Mouse (Mus musculus): ENCODE measurements around the gene Fam178b. TPM values are rescaled to one million over a fixed set of nuclear protein-coding genes. Genes with fewer than 3 reads are reported as not detected.
"Not testable (repeated sequence)": the region's sequence is repeated elsewhere in the genome, so short reads cannot be mapped to it uniquely, and the experiment has no call there.

Gene Fam178b
- polyA plus RNA-seq, 1 experiment from 2014 or later: 0.62 TPM

DNA sequence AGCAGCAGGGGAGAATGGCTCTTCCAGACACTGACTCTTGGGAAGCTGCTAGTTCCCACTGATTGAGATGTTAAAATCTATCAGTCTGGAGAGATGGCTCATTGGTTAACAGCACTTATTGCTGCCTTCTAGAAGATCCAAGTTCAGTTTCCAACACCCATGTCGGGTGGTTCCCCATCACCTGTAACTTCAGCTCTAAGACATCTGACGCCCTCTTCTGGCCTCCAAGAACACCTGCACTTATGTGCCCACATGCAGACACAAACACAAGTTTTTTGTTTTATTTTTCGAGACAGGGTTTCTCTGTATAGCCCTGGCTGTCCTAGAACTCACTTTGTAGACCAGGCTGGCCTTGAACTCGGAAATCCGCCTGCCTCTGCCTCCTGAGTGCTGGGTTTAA is 67.0 kb downstream of the Fam178b start:
- H3K36me3 ChIP-seq (ENCODE audit: control insufficient read depth, insufficient read depth); H3K27me3 ChIP-seq (ENCODE audit: control insufficient read depth, insufficient read depth, low read length); H3K4me2 ChIP-seq (ENCODE audit: low read depth, low read length); H3K9me3 ChIP-seq (replicated peaks; ENCODE audit: control insufficient read depth, low read length); H3K9ac ChIP-seq (ENCODE audit: low read length); H3K4me3 ChIP-seq (ENCODE audit: low read length); ATAC-seq (replicated peaks; ENCODE audit: extremely low read depth, insufficient read depth, low FRiP score); H3K27ac ChIP-seq (ENCODE audit: low read length): not testable (repeated sequence)
- H3K4me1 ChIP-seq (ENCODE audit: control insufficient read depth, insufficient read depth, low read length): peaks cover 12% of the 10 kb centered on the region; the same call in 1 of the 2 replicates
- whole genome bisulfite sequencing: 82% methylated on average over 5 of the region's 5 CpGs

DNA sequence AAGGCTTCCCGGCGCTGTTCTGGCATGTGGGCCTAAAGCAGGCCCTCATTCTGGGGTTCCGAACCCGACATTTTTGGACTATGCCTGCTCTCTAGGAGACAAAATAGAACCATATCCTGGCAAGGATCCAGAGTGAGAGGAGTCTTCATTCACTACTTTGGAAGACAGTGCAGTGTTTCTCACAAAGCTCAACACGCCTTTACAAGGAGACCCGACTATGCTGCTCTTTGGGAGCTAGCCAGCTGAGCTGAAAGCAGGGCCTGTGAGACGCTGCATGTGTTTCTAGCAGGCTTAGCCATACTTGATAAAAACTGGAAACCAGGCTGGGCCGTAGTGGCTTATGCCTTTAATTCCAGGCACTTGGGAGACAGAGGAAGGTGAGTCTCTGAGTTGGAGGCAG is 67.8 kb downstream of the Fam178b start:
- Histone ChIP-seq H3K27me3 (ENCODE audit: control insufficient read depth, insufficient read depth, low read length) (no peaks in the 10 kb centered on the region), H3K9me3 (replicated peaks; ENCODE audit: control insufficient read depth, low read length) (no peaks in the 10 kb centered on the region), H3K9ac (ENCODE audit: low read length) (no peak overlapping the region), H3K4me1 (ENCODE audit: control insufficient read depth, insufficient read depth, low read length) (peaks cover 12% of the 10 kb centered on the region; the same call in 1 of the 2 replicates), H3K27ac (ENCODE audit: low read length) (no peak overlapping the region), H3K36me3 (ENCODE audit: control insufficient read depth, insufficient read depth) (no peaks in the 10 kb centered on the region), H3K4me3 (ENCODE audit: low read length) (no peak overlapping the region), H3K4me2 (ENCODE audit: low read depth, low read length) (no peak overlapping the region)
- ATAC-seq (replicated peaks; ENCODE audit: extremely low read depth, insufficient read depth, low FRiP score): no peak
- WGBS: 59% methylated on average over 8 of the region's 8 CpGs

DNA sequence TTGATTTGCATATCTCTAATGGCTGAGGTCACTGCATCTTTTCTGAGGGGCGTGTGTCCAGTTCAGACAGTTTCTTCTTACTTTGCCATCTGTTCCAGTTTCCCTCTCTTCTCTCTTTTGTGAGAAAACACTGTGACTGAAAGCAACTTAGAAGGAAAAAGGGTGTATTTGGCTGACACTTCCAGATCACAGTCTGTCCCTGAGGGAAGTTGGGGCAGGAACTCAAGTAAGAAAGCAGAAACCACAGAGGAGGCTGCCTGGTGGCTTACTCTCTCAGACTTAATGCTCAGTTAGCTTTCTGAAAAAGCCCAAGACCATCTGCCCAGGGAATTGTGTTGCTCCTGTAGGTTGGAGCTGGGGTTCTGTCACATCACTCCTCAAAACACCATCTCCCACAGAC is 68.4 kb downstream of the Fam178b start:
- no peak for ATAC-seq (replicated peaks; ENCODE audit: extremely low read depth, insufficient read depth, low FRiP score)
- H3K4me3 ChIP-seq (ENCODE audit: low read length): no peak overlapping the region
- no peaks in the 10 kb centered on the region for H3K27me3 ChIP-seq (ENCODE audit: control insufficient read depth, insufficient read depth, low read length)
- no peaks in the 10 kb centered on the region for H3K36me3 ChIP-seq (ENCODE audit: control insufficient read depth, insufficient read depth)
- H3K9me3 ChIP-seq (replicated peaks; ENCODE audit: control insufficient read depth, low read length): no peaks in the 10 kb centered on the region
- H3K9ac ChIP-seq (ENCODE audit: low read length): no peak overlapping the region
- H3K4me2 ChIP-seq (ENCODE audit: low read depth, low read length): no peak overlapping the region
- no peak overlapping the region for H3K27ac ChIP-seq (ENCODE audit: low read length)
- peaks cover 12% of the 10 kb centered on the region; the same call in 1 of the 2 replicates for H3K4me1 ChIP-seq (ENCODE audit: control insufficient read depth, insufficient read depth, low read length)
- WGBS: 62% methylated on average over 1 of the region's 1 CpGs

DNA sequence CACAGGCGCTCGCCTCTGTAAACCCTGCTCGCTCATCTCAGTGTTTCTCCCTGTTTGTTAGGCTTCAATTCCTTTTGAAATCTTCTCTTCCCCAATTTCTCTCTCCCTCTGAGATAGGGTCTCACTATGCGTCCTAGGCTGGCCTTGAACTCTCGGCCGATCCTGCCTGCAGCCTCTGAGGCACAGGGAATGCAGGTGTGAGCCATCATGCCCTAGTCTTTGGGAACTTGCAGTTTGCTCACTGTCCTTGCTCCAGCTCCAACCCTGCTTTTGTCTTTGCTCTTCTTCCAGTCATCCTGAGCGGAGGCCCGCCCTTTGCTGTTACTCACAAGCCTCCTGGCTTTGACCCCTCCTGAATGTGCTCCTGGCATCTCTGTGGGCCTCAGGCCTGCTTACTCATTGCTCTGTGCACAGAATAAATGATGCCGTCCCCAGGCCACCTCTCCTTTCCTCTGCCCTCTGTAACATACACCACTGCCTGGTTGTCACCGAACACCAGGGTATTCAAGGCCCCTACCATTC is 69.5 kb downstream of the Fam178b start:
- Histone ChIP-seq H3K36me3 (ENCODE audit: control insufficient read depth, insufficient read depth) (no peaks in the 10 kb centered on the region), H3K4me2 (ENCODE audit: low read depth, low read length) (no peak overlapping the region), H3K4me1 (ENCODE audit: control insufficient read depth, insufficient read depth, low read length) (peaks cover 13% of the 10 kb centered on the region; the same call in 1 of the 2 replicates), H3K4me3 (ENCODE audit: low read length) (no peak overlapping the region), H3K27me3 (ENCODE audit: control insufficient read depth, insufficient read depth, low read length) (no peaks in the 10 kb centered on the region), H3K9ac (ENCODE audit: low read length) (no peak overlapping the region), H3K27ac (ENCODE audit: low read length) (no peak overlapping the region), H3K9me3 (replicated peaks; ENCODE audit: control insufficient read depth, low read length) (no peaks in the 10 kb centered on the region)
- ATAC-seq (replicated peaks; ENCODE audit: extremely low read depth, insufficient read depth, low FRiP score): no peak
- 92% methylated on average over 10 of the region's 10 CpGs for WGBS

DNA sequence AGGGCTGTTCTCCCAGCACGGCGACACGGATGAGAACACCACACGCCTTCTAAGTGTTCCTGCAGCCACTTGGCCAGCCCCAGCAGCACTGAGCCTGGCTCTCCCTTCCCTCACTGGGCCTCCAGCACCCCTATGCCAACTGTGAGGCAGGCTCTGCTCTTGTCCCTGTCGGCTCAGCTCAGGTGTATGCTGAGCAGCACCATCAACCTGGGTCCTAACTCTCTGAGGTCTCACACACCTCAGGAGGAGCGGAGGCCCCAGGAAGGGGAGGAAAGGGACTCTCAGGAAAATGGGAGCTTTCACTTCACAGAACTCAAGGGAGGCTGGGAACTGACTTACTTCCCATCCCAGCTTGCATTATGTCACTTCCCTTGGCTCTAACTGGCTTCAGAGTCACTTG is 70.6 kb downstream of the Fam178b start:
- Histone ChIP-seq H3K4me3 (ENCODE audit: low read length) (no peak overlapping the region), H3K9ac (ENCODE audit: low read length) (no peak overlapping the region), H3K27me3 (ENCODE audit: control insufficient read depth, insufficient read depth, low read length) (no peaks in the 10 kb centered on the region), H3K9me3 (replicated peaks; ENCODE audit: control insufficient read depth, low read length) (no peaks in the 10 kb centered on the region), H3K36me3 (ENCODE audit: control insufficient read depth, insufficient read depth) (no peaks in the 10 kb centered on the region), H3K27ac (ENCODE audit: low read length) (peak overlapping the region; percentile 3; the same call in 1 of the 2 replicates), H3K4me2 (ENCODE audit: low read depth, low read length) (no peak overlapping the region), H3K4me1 (ENCODE audit: control insufficient read depth, insufficient read depth, low read length) (peaks cover 15% of the 10 kb centered on the region)
- WGBS: 67% methylated on average over 6 of the region's 6 CpGs
- ATAC-seq (replicated peaks; ENCODE audit: extremely low read depth, insufficient read depth, low FRiP score): no peak

DNA sequence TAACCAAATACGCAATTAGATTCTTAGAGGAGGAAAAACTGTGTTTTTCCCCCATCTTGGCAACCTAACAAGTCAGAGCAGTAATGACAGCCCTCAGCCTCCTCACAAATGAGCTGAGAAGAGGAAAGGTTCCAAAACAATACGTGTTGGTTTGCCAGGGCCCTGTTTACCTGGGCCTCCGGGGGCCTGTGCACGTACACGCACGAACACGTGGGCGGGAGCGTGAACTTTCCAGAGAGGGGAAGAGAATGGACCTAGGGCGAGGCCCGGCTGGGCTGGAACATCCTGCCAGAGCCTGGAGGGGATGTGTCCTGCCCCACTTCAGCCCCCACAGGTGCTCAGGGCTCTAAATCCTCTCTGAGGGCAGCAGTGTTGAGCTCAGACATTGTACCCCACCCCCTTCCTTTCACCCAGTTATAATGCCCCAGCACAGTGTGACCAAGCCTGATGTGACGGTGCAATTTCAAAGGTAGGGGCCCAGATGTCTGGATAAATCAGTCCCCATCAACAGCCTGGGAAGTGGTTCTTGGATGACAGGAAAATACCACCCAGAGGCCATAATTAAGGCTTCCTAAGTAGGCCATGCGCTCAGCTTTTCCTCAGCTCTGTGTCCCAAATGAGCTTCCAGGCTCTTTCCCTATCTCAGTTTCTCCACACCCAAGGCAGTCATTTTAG is 71.4 kb downstream of the Fam178b start:
- ATAC-seq (replicated peaks; ENCODE audit: extremely low read depth, insufficient read depth, low FRiP score): no peak
- Histone ChIP-seq H3K9me3 (replicated peaks; ENCODE audit: control insufficient read depth, low read length) (no peaks in the 10 kb centered on the region), H3K36me3 (ENCODE audit: control insufficient read depth, insufficient read depth) (no peaks in the 10 kb centered on the region), H3K27ac (ENCODE audit: low read length) (0 out of 2 replicates have a peak overlapping the region, but pooled peaks have one; percentile 12), H3K4me2 (ENCODE audit: low read depth, low read length) (no peak overlapping the region), H3K4me3 (ENCODE audit: low read length) (no peak overlapping the region), H3K27me3 (ENCODE audit: control insufficient read depth, insufficient read depth, low read length) (no peaks in the 10 kb centered on the region), H3K4me1 (ENCODE audit: control insufficient read depth, insufficient read depth, low read length) (peaks cover 23% of the 10 kb centered on the region), H3K9ac (ENCODE audit: low read length) (no peak overlapping the region)
- WGBS: 68% methylated on average over 13 of the region's 13 CpGs

DNA sequence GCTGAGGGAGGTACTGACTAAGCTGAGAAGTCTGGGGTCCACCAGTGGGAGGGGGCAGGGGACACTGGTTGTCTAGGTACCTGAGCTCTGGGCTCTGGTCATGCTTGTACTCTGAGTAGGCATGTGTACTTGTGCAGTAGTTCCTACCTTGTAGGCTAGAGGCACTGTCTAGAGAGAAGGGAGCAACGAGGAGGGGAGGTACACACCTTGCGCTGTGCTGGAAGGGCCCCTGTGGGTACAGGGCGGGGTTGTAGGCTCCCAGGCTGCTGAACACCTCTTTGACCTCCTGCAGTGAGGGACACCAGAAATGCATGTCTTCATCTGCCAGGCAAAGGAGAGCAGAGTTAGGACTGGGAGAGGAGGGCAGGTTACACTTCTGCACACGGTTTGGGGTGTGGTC is 74.8 kb downstream of the Fam178b start:
- Histone ChIP-seq H3K27me3 (ENCODE audit: control insufficient read depth, insufficient read depth, low read length) (no peaks in the 10 kb centered on the region), H3K36me3 (ENCODE audit: control insufficient read depth, insufficient read depth) (no peaks in the 10 kb centered on the region), H3K4me3 (ENCODE audit: low read length) (no peak overlapping the region), H3K9me3 (replicated peaks; ENCODE audit: control insufficient read depth, low read length) (no peaks in the 10 kb centered on the region), H3K9ac (ENCODE audit: low read length) (no peak overlapping the region), H3K27ac (ENCODE audit: low read length) (no peak overlapping the region), H3K4me2 (ENCODE audit: low read depth, low read length) (no peak overlapping the region), H3K4me1 (ENCODE audit: control insufficient read depth, insufficient read depth, low read length) (peaks cover 29% of the 10 kb centered on the region)
- no peak for ATAC-seq (replicated peaks; ENCODE audit: extremely low read depth, insufficient read depth, low FRiP score)
- WGBS: 74% methylated on average over 4 of the region's 4 CpGs

DNA sequence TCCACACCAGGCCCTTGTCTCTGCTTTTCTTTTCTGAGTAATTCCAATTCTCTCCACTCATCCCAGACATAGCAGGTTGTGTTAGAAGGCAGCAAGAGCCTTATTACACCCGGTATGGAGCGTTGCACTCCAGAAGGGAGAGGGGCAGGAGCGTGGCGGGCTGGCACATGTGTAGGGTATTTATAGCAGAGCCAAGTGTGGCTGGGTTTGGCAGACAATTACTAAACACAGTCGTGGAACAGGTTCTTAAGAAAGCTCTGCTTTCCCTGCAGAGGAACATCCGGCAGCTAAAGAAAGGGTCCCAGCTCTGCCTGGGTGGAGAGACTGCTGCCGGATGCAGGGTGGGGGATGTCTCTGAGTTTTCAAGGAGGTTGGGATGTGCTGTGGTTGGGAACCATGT is 76.0 kb downstream of the Fam178b start:
- Histone ChIP-seq H3K9ac (ENCODE audit: low read length) (peak overlapping the region; percentile 40), H3K4me2 (ENCODE audit: low read depth, low read length) (peak overlapping the region; percentile 37), H3K27ac (ENCODE audit: low read length) (peak overlapping the region; percentile 75), H3K4me3 (ENCODE audit: low read length) (no peak overlapping the region), H3K36me3 (ENCODE audit: control insufficient read depth, insufficient read depth) (no peaks in the 10 kb centered on the region), H3K4me1 (ENCODE audit: control insufficient read depth, insufficient read depth, low read length) (peaks cover 31% of the 10 kb centered on the region), H3K9me3 (replicated peaks; ENCODE audit: control insufficient read depth, low read length) (no peaks in the 10 kb centered on the region), H3K27me3 (ENCODE audit: control insufficient read depth, insufficient read depth, low read length) (no peaks in the 10 kb centered on the region)
- 34% methylated on average over 7 of the region's 7 CpGs for WGBS
- peak; percentile 82 for ATAC-seq (replicated peaks; ENCODE audit: extremely low read depth, insufficient read depth, low FRiP score)

DNA sequence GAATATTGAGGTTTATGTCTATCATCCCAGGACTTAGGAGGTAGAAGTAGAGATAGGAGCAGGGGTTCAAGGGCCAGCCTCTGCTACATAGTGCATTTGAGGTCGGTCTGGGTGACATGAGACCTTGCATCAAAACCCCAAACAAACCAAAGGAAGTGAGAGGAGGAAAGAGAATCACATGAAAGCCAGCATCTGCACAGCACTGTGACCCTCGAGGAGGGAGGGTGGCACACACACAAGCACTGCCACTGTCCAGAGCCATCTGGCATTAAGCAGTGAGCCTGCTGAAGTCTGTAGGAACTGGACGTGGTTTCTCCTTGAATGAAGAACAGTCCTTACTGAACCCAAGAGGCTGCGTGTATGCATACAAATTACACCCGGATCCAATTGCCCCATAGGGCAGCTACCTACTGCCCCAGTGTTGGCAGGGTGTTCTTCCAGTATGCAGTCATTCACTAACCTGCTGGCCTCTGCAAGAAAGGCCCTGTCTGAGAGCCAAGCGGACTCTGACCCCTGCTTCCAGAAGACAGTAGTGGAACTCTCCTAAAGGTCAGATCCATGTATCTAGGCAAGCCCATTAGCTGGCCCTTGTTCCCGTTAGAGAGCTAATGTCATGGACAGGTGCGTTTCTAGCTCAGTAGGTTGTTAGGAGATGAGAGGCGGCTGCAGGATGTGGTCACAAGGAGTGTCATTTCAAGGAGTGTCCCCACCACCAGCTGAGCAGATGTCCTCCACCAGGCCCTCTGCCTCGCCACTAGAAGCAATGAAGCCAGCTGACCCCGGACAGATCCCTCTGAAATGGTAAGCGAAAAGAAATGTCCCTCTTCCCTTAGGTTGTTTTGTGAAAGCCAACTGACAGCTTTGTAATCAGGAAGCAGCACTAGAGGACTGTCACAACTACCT is 78.5 kb downstream of the Fam178b start:
- 75% methylated on average over 12 of the region's 12 CpGs for WGBS
- no peaks in the 10 kb centered on the region for H3K36me3 ChIP-seq (ENCODE audit: control insufficient read depth, insufficient read depth)
- H3K9me3 ChIP-seq (replicated peaks; ENCODE audit: control insufficient read depth, low read length): no peaks in the 10 kb centered on the region
- H3K4me1 ChIP-seq (ENCODE audit: control insufficient read depth, insufficient read depth, low read length): peaks cover 25% of the 10 kb centered on the region
- no peak for ATAC-seq (replicated peaks; ENCODE audit: extremely low read depth, insufficient read depth, low FRiP score)
- no peaks in the 10 kb centered on the region for H3K27me3 ChIP-seq (ENCODE audit: control insufficient read depth, insufficient read depth, low read length)
- no peak overlapping the region for H3K27ac ChIP-seq (ENCODE audit: low read length)
- no peak overlapping the region for H3K4me2 ChIP-seq (ENCODE audit: low read depth, low read length)
- no peak overlapping the region for H3K4me3 ChIP-seq (ENCODE audit: low read length)
- no peak overlapping the region for H3K9ac ChIP-seq (ENCODE audit: low read length)

Measured in heart, embryonic 16.5 days (tissue).